Mouse (Mus musculus): ENCODE data around the gene Itpr3.

GRCm38 (mm10) chr17:27056170-27056569 lies 934 bp upstream of the Itpr3 start:
- TF ChIP-seq POLR2A (IDR thresholded peaks at IDR 0.05; ENCODE audit: insufficient read depth, low read depth, low read length): no peak
- TF ChIP-seq CTCF (IDR thresholded peaks at IDR 0.05; ENCODE audit: insufficient read depth, low read depth, low read length): no peak

All from olfactory bulb, adult 2 months (tissue).